Mouse (Mus musculus): ENCODE measurements around the gene Mttp.
"Not testable (repeated sequence)": the region's sequence is repeated elsewhere in the genome, so short reads cannot be mapped to it uniquely, and the experiment has no call there.

Mttp gene

GRCm38 (mm10) chr3:138144642-138145171, at the start of gene Mttp:
Gene Mttp, minus strand, starts transcription at chr3:138144968.
- DNase-seq (ENCODE audit: low read depth, low spot score), result peak; percentile 38

DNA sequence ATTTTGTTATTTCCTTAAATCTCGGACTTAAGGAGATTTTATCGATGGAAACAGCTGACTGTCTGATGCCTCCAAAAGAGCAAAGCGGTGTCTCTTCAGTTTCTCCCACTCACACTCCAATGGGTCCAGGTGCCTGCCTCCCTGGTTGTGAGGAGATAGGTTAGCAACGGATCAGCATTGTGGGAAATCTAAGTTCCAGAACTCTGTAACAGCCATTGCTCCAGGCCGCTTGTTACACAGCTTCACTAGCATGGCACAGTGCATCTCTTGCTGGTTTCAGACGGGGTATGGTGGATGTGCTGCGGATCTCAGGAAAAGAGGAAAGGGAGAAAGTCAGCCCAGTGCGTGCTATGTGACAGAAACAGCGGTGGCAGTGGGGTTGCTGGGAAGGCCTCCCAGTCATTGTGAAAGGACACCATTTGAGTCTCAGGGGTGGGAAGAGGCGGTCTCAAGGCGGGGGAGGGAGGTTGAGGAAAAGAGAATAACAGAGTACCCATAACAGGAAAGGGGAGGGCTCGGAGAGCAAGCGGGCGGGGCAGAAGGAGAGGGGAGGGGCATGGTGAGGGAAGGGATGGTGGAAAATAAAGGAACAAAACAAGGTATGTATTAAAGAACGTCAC, 49.0 kb upstream of the Mttp start, which contains the start of gene 4930579F01Rik:
Gene 4930579F01Rik (minus strand): TSS at position 143 of the 620 bp plus-strand sequence.
- no peak for DNase-seq (ENCODE audit: low read depth, low spot score)

DNA sequence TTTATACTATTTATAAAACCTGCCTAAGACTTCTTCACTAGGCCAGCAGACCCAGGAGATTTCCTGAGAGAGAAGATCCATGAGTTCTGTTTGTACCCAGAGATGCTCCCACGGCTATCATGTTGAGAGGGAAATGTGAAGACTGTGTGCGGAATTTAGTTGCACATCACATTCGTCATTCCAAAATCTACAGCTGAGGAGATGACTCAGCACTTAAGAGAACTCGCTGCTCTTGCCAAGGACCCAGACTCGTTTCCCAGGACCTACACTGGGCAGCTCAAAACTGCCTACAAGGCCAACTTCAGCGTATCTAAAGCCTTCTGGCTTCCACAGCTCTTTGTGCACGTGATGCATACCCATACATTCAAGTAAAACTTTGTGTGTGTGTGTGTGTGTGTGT, 47.5 kb upstream of the Mttp start:
- no peak for DNase-seq (ENCODE audit: low read depth, low spot score)

DNA sequence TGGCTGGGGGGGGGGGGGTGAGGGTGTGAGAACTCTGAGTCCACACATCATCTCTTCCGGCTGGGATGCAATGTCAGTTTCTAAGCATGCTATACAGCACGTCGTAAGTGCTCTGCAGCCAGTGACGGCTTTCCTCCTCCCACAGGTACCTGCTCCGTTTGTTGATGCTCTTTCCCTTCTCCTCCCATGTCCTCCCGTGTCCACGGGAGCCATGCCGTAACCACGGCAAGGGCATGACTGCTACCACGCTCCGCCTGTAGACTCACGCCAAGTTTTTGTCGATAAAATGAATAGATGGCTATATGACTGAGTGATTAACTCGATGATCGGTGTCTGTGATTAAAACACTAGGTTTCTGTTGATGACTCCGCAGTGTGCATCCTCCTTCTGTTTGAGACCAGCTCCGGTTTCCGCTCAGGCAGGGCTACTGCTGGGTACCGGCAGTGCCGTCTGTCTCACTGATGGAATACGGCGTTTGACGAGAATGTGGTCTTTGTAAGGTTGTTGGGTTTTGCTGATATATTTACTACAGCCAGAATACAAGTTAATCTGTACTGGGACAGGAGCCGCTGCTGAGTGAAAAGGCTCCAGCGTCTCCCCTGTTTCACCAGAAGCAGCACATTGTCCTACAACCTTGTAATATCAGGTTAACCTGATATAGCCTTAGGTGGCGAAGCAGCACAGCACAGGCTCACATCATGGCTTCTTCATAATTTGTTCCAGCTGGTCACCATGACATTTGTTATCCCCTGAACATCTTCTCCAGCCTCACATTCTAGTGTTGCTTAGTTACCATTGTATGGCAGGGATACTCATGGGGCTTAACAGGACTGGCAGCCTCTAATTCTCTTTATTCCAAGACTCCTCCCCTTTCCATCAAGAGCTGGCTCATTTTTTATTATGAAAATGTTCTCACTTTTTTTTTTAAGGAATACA, 41.5 kb upstream of the Mttp start:
- no peak for DNase-seq (ENCODE audit: low read depth, low spot score)

DNA sequence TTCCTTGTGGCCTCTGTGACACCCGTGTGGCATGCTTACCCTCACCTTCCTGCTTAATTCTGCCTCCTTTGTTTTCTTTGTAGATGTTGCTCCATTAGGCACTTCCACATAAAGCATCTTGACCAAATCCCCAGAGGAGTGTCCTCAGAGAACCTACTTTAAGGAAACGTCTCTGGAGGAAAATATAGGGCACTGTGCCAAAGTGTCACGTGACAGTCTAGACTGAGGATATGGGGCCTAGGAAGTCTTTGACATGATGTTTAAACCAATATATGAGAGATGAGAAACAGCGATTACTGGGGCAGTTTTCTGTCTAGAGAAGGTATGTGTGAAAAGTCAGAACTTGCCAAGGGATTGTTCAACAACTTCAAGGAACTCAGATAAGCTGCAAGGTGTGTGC, 40.5 kb upstream of the Mttp start:
- no peak for DNase-seq (ENCODE audit: low read depth, low spot score)

DNA sequence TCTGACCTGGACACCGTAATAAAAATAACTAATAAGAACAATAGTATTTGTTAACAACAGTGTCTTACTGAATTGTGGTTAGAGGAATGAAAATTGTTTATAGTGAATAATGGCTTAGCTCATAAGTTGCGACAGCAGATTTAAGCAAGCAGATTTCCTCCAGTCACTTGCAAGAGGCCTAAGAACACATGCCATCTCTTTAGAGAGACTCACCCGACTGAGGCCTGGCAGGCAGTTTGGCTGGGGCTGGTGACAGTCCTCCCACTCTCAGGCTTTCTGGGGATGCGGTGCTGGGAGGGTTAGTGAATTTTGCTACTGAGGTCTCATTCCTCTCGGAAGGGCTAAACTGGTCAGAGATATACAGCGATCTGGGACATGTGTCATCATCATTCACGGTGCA, 38.6 kb upstream of the Mttp start:
- DNase-seq (ENCODE audit: low read depth, low spot score), result no peak

- DNase-seq (ENCODE audit: low read depth, low spot score), result no peak
Measured at GRCm38 (mm10) chr3:138182019-138182418, 37.3 kb upstream of the Mttp start.

- no peak for DNase-seq (ENCODE audit: low read depth, low spot score)
Measured at GRCm38 (mm10) chr3:138175551-138175950, 30.8 kb upstream of the Mttp start.

DNA sequence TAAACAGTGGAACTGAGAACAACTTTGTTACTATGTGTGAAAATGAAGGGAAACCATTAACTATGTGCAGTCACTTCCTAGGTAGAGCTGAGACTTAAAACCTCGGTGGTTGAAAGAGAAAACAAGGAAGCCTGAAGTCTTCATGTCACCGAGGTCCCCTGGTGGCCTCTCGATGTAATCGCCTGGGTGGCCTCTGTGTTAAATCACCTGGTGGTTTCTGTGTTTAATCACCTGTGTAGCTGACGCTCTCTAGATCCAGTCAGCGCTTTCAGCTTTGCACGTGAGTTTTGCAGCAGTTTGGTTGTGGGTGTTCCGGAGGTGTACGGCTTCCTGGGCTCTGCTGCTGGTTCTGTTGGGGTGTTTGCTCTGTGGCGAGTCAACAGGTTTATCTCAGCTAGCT, 28.5 kb upstream of the Mttp start:
- DNase-seq (ENCODE audit: low read depth, low spot score), result no peak

- no peak for DNase-seq (ENCODE audit: low read depth, low spot score)
Measured at GRCm38 (mm10) chr3:138162553-138163183, 17.9 kb upstream of the Mttp start.

GRCm38 (mm10) chr3:138161623-138162022, 16.9 kb upstream of the Mttp start:
- DNase-seq (ENCODE audit: low read depth, low spot score), result no peak

DNA sequence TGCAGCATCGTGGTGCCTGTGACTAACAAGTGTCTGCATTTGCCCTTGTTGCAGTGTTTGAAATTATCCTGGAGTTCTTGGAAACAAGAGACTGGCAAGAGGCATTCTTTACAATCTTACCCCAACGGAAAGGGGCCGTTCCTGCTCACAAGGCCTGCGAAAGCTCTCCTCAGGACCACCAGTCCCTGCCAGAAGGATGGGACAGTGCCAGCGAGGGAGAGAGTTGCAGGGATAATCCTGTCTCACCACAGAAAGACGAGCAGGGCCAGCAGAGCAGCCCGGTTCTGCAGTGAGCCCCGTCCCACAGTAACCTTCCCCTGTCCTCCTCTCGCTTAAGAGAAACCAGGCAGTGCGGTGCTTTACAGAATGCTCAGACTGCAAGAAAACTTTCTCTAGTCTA, 11.9 kb upstream of the Mttp start:
- no peak for DNase-seq (ENCODE audit: low read depth, low spot score)

- no peak for DNase-seq (ENCODE audit: low read depth, low spot score)
Measured at GRCm38 (mm10) chr3:138155062-138155461, 10.3 kb upstream of the Mttp start.

DNA sequence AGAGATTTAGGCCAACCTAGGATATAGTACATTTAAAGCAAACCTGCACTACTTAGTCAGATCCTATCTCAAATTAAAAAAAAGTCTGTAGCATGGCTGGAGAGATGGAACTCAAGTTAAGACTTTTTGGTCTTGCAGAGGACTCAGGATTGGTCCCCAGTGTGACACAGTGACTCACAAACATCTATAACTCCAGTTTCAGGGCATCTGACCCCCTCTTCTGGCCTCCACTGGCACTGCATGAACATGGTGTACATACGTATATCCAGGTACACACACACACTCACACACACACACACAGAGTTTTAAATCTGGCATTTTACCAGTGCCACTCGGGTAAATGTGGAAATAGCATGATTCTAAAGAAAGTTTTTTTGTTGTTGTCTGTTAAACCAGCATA, 4.0 kb upstream of the Mttp start:
- no peak for DNase-seq (ENCODE audit: low read depth, low spot score)

DNA sequence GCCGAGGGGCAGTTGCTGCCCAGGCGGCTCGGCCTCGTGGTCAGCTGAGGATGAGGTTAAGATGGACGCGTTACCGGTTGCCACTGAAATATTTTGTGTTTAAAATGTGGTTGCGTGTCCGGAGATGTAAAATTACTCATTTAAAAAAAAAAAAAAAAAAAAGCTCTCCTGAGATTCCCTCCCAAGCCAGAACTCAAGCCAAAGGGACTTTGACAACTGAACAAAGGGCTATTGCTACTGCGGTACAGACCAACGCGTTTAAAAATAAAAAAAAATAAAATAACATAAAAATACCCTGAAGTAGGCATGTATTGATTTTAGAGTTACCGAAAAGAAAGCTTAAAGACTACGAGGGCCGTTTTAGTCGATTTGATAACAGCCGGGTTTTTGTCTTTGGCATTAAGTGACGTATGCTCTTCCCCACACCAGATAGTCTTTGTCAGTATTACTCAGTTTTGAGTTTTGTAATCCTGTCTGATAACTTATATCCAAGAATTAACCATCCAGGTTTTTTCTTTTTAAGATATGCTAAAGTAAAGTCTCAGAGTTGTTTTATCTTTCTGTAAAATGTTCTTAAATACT, 617 bp downstream of the Mttp start:
- DNase-seq (ENCODE audit: low read depth, low spot score), result no peak

DNA sequence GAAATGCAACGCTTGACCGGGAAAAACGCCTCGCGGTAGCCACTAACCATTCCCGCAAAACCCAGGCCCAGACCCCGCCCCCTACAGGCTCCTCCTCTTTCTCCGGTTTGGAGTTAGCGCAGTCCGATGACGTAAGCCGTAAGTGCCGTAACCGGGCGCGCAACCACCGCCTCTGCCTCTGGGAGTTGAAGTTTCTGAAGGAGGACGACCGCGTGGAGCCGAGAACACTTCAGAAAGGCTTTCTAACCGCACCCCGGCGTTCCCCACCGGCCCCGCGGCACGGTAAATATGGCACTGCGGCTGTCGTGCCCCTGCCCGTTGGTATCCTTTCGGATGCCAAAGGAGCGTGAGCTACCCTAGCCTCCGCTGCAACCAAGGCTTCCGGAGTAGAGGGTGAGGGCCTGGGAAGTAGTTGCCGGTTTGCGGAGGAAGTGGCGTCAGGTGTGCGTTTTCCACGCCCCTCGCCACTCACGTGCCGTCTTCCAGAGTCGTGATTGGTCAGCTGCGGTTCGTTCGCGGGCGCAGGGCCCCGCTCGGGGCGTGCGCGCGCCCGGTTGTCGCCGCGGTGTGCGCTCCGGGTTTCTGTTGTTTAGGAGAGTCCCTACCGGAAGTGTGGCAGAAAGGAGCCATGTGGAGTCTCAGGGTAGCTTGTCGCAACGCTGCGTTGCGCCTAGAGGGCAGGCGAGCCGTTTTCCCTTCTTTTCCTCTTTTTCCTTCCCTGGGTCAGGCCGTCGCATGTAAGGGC, 1.3 kb downstream of the Mttp start, which contains the start of gene Trmt10a:
Gene Trmt10a (plus strand): TSS at position 134 of the 745 bp plus-strand sequence.
- DNase-seq (ENCODE audit: low read depth, low spot score), result peak; percentile 93

DNA sequence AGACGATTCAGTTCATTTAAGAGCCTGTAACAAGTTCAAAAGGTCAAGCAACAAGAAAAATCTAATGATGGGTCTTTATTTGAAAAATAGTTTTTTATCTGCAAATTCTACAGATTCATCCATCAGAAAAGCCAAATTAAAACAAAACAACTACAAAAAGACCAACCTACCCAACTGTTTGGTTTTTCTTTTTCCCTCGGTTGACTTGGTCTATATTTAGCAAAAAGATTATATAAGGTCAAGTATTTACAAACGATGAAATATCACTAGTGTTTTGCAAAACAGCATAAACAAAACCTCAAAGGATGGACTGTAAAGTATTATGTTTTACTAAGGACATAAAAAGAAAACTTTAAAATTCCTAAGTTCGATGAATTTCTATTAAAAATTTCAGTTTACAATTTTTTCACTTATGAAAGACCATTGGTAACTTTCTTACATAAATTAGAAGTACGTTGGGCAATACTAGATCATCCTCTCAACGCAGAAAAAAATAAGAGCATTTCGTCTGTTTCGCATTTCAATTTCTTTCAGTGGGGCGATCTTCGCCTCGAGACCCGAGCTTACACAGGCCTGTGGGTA, 1.9 kb downstream of the Mttp start:
- no peak for DNase-seq (ENCODE audit: low read depth, low spot score)

GRCm38 (mm10) chr3:138142052-138142732, 2.6 kb downstream of the Mttp start:
- DNase-seq (ENCODE audit: low read depth, low spot score), result no peak

DNA sequence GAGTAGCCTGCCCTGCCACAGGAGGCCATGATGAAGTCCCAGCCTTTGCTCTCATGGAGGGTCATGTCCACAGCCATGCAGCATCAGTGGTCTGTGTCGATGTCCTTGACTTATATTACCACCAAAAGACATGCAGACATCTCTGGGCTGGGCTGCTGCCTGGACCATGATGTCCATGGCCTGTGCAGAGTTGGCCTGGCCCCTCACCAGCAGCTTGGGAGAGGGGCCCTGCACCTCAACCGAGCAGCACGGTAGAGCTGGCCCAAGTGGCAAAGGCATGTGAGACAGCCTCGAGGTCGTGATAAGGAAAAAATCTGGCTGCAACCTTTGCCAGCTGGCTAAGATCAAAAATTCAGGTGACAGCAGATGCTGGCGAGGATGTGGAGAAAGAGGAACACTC, 5.1 kb downstream of the Mttp start:
- no peak for DNase-seq (ENCODE audit: low read depth, low spot score)

DNA sequence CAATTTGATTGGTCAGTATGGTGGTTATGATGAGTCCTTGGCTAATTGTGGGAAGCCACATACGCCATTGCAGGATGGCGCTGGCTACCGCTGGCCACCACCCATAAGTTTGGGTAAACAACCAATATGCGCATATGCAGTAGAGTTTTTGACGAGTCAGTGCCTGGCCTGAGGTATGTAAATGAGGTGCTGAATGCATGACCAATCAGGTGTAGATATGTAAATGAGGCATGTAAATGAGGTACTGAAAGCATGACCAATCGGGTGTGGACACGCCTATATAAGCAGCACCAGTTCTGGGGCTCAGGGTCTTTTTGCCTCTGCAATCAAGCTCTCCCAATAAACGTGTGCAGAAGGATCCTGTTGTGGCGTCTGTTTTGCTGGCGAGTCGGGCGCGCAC, 6.6 kb downstream of the Mttp start:
- DNase-seq (ENCODE audit: low read depth, low spot score), result not testable (repeated sequence)

Data from WW6 (cell line).